Mouse (Mus musculus): Measurements from ENCODE around the gene Glis3.

Glis3 gene

DNA sequence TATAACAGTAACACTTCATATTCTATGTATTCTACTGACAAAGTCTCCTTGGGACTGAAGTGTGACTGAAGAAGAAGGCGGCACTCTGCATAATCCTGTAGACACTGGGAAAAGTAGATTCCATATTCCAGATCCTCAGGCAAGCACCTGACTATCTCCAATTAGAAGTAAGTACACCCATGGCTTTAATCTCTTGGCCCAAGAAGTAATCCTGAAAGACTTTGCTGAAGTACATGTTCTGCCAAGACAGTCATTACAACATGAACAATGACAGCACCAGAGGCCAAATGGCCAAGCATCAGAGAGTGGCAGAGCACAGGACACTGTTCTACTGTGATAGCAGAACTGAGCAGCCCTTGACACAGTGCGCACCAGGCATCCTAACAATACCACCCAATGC lies 414.1 kb downstream of the Glis3 start:
- in situ Hi-C loops (cut with MboI; ENCODE audit: low pct_unique_long_range_greater_than_20kb in 1 of 2, low sequenced_read_pairs in 2 of 2, unreplicated experiment in 1 of 2): no loop called here

DNA sequence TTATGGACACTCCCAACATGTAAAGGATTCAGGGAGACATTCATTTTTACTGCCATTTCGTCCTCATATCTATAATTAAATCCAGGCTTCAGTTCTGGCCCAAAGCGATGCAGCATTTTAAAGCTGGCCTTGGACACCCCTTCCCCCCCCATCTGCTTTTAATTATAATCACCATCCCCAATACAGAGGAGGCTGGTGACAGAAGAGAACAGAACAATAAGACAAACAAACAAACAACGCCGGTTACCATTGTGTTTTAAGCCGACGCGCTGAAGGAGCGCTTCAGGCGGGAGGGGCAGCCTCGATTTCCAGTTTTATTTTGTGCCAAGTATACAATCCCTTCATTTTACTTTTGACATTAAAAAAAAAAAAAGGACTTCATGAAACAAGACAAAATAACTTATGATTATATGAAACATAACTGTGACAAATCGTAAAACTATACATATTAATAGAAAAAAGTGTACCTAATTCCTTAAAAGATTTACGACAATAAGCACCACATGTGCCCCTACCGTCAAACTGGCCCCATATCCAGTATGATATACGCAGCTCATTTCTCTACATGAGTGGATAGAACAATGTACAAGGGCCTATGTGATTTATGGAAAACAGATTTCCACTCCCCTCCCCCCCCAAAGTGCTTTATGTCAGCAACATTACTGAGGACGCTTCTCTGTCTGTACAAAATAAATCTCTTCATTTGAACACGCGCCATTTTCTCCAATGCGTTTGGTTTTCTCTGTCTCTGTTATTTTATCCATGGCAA lies 420.8 kb downstream of the Glis3 start:
- in situ Hi-C loops (cut with MboI; ENCODE audit: low pct_unique_long_range_greater_than_20kb in 1 of 2, low sequenced_read_pairs in 2 of 2, unreplicated experiment in 1 of 2): no loop called here

DNA sequence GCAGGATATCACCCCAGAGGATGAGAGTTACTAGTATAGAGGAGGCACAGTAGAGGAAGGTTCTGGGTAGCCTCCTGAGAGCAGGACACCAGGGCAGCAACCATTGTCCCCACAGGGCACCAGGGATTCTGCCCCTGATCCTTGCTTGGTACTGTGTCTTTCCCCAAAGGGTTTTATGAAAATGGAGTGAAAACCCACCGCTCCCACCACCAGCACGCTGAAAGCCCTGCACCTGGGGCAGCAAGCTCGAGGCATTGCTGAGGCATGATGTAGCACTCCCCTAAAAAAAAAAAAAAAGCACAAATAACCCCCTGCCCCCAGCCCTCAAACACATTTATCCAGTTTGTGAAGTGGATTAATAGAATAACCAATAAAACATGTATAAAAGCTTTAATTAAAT lies 421.4 kb downstream of the Glis3 start:
- in situ Hi-C loops (cut with MboI; ENCODE audit: low pct_unique_long_range_greater_than_20kb in 1 of 2, low sequenced_read_pairs in 2 of 2, unreplicated experiment in 1 of 2): no loop called here

DNA sequence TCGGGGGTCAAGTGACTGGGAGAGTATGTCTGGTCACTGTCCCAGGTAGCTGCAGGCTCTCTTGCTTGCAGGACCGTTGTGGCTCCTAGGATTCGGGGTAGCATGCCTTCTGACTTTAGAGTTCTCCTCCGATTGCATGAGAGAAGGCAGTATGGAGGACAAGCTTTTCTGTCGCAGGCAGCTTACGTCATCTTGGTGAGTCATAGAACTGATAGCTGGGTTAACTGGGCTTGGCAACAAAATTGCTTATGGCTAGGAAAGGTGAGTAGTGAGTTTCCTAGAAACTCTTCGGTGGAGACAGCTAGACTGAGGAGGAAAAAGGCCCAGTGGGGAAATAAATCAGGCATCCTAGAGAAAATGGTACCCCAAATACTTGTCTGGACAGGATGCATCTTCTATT lies 432.5 kb downstream of the Glis3 start:
- in situ Hi-C loops (cut with MboI; ENCODE audit: low pct_unique_long_range_greater_than_20kb in 1 of 2, low sequenced_read_pairs in 2 of 2, unreplicated experiment in 1 of 2): no loop called here

DNA sequence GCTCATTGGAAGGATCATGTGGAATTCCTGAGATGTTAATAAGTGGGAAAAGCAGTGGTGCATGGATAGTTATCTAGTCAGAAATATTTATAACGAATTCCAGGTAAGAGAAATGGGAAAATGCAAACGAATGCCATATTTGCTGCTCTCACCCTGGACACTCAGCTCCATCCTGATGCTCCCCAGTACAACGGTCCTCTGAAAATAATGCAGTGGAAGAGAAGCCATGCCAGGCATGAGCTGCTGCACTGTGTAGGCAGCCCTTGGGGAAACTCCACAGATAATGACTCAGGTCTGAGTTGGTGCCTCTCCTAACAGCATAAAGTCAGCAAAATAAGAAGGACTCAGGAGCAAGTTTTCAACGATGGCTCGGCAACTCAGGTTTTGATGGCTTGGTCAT lies 433.7 kb downstream of the Glis3 start:
- in situ Hi-C loops (cut with MboI; ENCODE audit: low pct_unique_long_range_greater_than_20kb in 1 of 2, low sequenced_read_pairs in 2 of 2, unreplicated experiment in 1 of 2): no loop called here

DNA sequence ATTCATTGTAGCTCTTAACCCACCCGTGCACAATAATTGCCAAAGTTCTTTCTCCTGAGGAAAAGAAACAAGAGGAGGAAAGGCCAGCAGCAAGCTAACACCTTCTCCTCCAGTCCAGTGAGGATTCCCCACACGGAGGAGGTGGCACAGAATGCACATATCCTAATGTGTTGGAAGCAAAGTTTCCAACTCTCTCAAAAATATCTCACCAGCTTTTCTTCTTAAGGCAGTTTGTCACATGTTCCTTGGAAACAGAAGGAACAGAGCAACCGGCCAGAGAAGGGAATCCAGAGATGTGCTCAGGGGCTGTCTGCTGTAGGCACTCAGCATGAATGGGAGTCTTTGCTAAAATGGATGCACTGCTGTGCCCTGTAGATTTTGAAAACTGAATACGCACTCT lies 441.8 kb downstream of the Glis3 start:
- in situ Hi-C loops (cut with MboI; ENCODE audit: low pct_unique_long_range_greater_than_20kb in 1 of 2, low sequenced_read_pairs in 2 of 2, unreplicated experiment in 1 of 2): no loop called here

DNA sequence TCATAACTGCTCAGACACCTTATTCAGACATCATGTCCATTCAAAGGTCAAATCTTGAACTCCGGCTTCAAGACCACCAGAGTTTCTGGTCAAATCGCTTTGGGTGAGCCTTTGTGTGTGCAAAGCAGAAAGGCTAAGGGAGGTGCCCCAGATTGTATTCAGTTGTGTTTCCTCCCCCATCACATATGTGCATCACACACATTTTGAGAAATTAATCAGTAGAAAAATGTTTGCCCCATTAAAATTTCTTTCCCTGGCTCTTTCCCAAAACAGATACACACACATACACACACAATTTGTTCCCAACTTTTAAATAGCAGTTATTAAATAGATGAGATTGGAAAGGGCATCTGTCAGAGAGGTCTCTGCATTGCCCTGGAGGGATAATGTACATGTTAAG lies 442.3 kb downstream of the Glis3 start:
- in situ Hi-C loops (cut with MboI; ENCODE audit: low pct_unique_long_range_greater_than_20kb in 1 of 2, low sequenced_read_pairs in 2 of 2, unreplicated experiment in 1 of 2): no loop called here

DNA sequence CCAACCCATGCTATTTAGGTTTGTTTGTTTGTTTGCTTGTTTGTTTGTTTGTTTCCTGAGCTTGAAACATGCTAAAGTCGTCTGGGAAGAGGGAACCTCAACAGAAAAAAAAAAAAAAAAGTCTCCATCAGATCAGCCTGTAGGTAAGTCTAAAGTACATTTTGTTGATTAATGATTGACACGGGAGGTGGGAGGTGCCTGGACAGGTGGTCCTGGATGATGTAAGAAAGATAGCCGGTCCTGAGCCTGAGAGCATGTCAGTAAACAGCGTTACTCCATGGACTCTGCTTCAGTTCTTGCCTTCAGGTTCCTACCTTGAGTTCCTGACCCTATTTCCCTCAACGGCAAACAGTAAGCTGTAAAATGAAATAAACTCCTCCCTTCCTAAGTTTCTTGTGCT lies 444.3 kb downstream of the Glis3 start:
- in situ Hi-C loops (cut with MboI; ENCODE audit: low pct_unique_long_range_greater_than_20kb in 1 of 2, low sequenced_read_pairs in 2 of 2, unreplicated experiment in 1 of 2): no loop called here

DNA sequence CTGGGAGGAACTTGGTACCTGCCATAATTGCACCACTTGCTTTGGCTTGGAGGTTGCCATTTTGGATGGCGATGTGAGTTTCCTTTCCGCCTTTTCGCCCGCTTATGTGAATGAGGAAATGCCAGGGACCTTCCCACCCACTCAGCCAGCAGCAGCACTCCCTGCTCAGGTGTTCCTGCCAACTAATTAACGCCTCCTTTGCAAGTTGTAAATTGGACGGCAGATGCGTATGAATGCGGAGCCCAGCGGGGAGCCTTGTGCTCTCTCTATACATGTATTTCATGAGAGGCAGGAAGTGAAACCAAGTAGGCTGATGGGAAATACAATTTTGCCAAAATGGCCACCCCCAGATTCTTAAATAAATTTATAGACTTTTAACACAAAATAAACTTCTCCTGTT lies 444.8 kb downstream of the Glis3 start:
- in situ Hi-C loops (cut with MboI; ENCODE audit: low pct_unique_long_range_greater_than_20kb in 1 of 2, low sequenced_read_pairs in 2 of 2, unreplicated experiment in 1 of 2): no loop called here

DNA sequence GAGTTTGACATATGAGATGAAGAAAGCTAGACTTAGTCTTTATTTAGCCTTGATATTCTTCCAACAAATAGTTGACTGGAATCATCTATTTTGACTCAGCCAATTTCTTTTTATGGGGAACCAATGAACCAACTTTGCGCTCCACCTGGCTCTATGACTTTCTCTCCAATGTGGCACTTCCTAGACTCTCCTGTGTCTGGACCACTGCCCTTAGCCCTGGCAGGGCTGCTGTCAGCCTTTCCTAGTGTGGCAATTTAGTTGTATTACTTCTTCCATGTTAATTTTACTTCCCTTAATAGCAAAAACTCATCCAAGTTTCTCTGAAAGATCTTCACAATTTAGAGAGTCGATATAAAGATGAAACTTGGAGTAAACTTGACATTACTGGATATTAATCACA lies 445.2 kb downstream of the Glis3 start:
- in situ Hi-C loops (cut with MboI; ENCODE audit: low pct_unique_long_range_greater_than_20kb in 1 of 2, low sequenced_read_pairs in 2 of 2, unreplicated experiment in 1 of 2): no loop called here

DNA sequence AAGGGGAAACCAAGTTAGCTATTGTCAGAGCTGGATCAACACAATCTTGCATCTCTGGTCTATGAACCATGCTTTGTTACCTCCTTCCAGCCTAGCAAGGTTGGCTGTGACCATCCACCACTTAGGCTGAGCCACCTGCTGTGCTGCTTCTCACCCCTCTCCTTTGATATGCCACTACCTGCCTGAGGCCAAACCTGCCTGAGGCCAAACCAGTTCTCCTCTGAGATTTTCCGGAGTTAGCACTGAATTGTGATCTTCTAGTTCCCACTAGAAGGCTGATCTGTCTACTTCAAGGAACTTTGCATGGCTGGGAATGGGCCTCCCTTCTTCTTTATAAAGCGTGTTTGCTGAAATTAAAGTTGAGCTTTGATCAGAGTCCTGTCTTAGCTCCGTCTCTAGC lies 448.4 kb downstream of the Glis3 start:
- in situ Hi-C loops (cut with MboI; ENCODE audit: low pct_unique_long_range_greater_than_20kb in 1 of 2, low sequenced_read_pairs in 2 of 2, unreplicated experiment in 1 of 2): no loop called here

DNA sequence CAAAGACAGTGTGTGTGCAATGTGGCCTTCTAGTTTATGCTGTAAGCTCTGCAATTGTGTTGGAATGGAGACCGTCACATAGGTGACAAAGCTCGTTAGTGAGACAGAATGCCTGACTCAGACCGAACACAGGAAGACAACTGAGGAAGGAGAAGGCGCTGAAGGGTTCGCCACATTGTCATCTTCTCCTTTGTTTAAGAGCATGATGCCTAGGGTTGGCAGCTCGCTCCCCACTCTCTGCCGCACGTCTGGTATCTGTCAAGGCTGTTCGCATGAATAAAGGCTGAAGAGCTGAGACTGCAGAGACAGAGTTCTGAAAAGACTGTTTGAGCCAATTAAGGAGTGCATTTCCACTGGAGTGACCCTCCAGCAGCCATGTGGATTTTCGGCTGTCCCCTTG lies 452.4 kb downstream of the Glis3 start:
- in situ Hi-C loops (cut with MboI; ENCODE audit: low pct_unique_long_range_greater_than_20kb in 1 of 2, low sequenced_read_pairs in 2 of 2, unreplicated experiment in 1 of 2): no loop called here

DNA sequence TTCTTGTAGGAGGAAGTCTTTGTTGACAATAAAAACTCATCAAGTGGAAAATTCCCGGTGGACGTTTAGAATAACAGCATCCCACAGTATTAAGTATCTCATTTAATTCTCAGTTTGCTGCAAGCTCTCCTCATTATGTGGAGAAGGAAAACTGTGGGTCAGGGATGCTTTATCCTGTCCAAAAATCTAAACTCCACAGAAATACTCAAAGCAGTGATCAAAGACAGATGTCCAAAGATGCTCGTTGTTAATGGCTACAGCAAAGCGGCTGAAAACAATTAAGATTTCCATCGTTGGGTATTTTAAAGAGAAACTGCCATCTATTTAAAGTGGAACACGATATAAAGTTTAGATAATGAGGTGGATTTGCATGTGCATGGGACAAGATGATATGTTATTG lies 454.2 kb downstream of the Glis3 start:
- in situ Hi-C loops (cut with MboI; ENCODE audit: low pct_unique_long_range_greater_than_20kb in 1 of 2, low sequenced_read_pairs in 2 of 2, unreplicated experiment in 1 of 2): no loop called here

DNA sequence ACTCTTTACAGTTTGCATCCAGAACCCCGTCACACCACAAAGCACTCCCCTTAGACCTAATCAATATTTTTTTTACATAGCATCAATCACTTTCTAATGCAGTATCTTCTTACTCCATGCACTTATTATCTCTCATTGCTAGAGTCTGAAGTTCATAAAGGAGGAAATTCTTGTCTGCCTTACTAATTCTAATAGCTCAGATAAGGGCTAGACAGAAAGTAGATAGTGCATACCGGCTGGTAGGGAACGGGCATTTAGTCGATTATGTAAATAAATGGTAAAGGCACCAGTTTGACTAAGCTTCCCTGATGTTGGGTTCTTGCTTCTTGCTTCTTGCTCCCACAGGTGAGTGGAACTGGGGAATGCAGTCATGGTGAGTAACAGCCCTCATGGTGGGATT lies 468.2 kb downstream of the Glis3 start:
- in situ Hi-C loops (cut with MboI; ENCODE audit: low pct_unique_long_range_greater_than_20kb in 1 of 2, low sequenced_read_pairs in 2 of 2, unreplicated experiment in 1 of 2): no loop called here

Measured in mouse embryonic stem cell (cell line).